Mouse (Mus musculus) right cerebral cortex, postnatal 14 days (tissue): ENCODE data around the gene Ppp1r9b.

ENCODE experiments used
- DNase-seq: peaks from one replicate; pipeline ENCODE4 v3.0.0; 2022

Gene Ppp1r9b

DNA sequence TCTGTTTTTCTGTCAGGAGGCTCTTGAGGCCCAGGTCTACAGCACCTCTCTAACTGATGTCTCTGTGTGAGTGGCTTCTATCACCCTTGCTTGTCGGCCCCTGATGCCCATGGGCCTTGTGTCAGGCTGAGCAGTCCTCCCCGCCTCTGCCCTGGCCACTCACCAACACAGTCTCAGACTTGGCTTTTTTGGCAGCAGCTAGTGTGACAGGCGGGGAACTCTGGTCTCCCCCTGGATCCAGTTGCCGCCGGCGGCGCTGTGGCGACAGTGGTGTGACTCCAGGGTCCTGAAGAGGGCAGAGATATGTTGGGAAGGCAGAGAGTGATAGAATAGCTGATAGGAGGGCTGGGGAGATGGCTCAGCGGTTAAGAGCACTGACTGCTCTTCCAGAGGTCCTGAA lies 62.2 kb downstream of the Ppp1r9b start:
- DNase-seq = no peak
